Mouse (Mus musculus) cerebellum, adult 2 months (tissue): ENCODE measurements around the gene Add2. TPM values are rescaled to one million over a fixed set of nuclear protein-coding genes. Genes with fewer than 3 reads are reported as not detected.

Experiments
- DNase-seq, 2 experiments: peaks; one replicate each; pipeline ENCODE4 v3.0.0; 2021
- H3K27ac ChIP-seq: fragments of 200-500 bp; 2 replicates; pipeline ENCODE4 v1.5.1; 2012; ENCODE audit warnings: low read length, control low read depth, inconsistent platforms; ENCODE audit not compliant: insufficient read depth
- H3K27me3 ChIP-seq: fragments of 200-500 bp; 2 replicates; pipeline ENCODE4 v1.6.1; 2012; ENCODE audit warnings: inconsistent platforms, mild to moderate bottlenecking, low read length, moderate library complexity; ENCODE audit not compliant: control insufficient read depth, insufficient read depth
- H3K4me1 ChIP-seq: fragments of 200-500 bp; 2 replicates; pipeline ENCODE4 v1.6.1; 2011; ENCODE audit warnings: low read length; ENCODE audit not compliant: control insufficient read depth, insufficient read depth
- H3K4me3 ChIP-seq: fragments of 200-500 bp; replicated peaks from 2 replicates; pipeline ENCODE3; 2011; ENCODE audit warnings: mild to moderate bottlenecking, low read depth, low read length, control low read depth; ENCODE audit not compliant: insufficient read depth
- CTCF ChIP-seq: fragments of 200-500 bp; IDR thresholded peaks from 2 replicates; pipeline ENCODE4 v1.5.1; 2011; ENCODE audit warnings: low read depth, mild to moderate bottlenecking, control low read depth, low read length, moderate library complexity, borderline replicate concordance; ENCODE audit not compliant: insufficient read depth
- POLR2A ChIP-seq: fragments of 200-500 bp; IDR thresholded peaks from 2 replicates; pipeline ENCODE4 v1.6.1; 2011; ENCODE audit warnings: low read length, control low read depth, borderline replicate concordance; ENCODE audit not compliant: insufficient read depth
- WGBS: fragments of 180-500 bp; shearing (Covaris S2); methylation state at CpG from one replicate; pipeline ENCODE4 v1.1.7; 2018; 5-methylcytosine and 5-hydroxymethylcytosine counted together
- polyA plus RNA-seq: library from polyadenylated mRNA; depleted of rRNA; stranded (reverse); fragments of >200 nt; gene quantifications from 2 replicates; pipeline ENCODE4 v1.2.3, GENCODE M21; 2012

Gene Add2
- polyA plus RNA-seq, 1 experiment, result 54.9 TPM

DNA sequence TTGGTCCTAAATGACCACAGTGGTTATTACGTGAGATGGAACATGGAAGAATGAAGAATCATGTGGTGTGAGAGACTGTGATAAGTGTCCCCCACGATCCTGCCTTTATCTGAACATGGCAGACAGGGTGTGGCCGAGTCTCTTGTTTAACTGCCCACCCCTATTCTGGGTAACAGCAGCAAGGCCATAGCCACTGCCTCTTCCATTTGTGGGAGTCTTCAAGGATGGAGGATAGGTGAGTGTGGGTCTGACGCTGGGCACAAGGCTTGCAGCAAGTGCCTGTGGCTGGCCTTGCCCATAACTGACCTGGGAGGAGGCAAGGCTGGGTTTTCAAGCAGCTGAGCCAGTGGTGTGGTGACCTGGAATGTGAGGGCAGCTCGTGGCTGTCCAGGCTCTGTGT is 49.4 kb downstream of the Add2 start:
- 65% methylated on average over 5 of the region's 5 CpGs for WGBS
- Histone ChIP-seq H3K4me3 (no peak overlapping the region), H3K27me3 (no peaks in the 10 kb centered on the region), H3K4me1 (peaks cover 12% of the 10 kb centered on the region), H3K27ac (no peak overlapping the region)
- TF ChIP-seq POLR2A (no peak), CTCF (no peak)
- no peak for DNase-seq

DNA sequence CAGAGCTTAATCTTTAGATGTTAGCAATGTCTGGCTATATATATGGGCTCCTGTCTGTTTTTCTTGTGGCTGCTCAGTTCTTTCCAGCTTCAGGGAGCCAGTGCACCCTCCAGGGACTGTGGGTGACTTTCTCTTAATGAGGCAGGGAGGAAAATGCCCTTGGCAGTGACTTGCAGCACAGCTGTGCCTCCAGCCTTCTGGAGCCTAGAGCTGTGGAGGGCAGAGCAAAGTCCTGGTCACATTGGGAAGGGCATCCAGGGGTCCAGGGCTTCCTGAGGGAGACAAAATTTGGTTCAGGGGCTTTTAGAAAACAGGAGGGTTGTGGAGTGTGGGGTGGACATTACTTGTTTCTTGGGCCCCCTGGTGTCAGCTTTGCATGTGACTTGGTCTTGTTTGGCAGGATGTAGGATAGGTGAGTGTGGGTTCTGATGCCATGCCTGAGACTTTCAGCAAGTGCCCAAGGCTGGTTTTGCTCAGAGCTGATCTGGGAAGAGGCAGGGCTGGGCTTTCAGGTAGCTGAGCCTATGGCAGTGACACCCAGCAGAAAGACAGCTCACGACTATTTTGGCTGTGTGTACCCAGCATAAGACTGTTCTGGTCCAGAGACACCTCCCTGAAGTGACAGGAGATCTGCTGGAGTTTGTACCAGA is 50.0 kb downstream of the Add2 start:
- H3K4me3 ChIP-seq, result no peak overlapping the region
- DNase-seq, result no peak
- no peaks in the 10 kb centered on the region for H3K27me3 ChIP-seq
- 61% methylated on average over 1 of the region's 1 CpGs for WGBS
- no peak for TF ChIP-seq CTCF
- no peak for TF ChIP-seq POLR2A
- peaks cover 12% of the 10 kb centered on the region for H3K4me1 ChIP-seq
- no peak overlapping the region for H3K27ac ChIP-seq

DNA sequence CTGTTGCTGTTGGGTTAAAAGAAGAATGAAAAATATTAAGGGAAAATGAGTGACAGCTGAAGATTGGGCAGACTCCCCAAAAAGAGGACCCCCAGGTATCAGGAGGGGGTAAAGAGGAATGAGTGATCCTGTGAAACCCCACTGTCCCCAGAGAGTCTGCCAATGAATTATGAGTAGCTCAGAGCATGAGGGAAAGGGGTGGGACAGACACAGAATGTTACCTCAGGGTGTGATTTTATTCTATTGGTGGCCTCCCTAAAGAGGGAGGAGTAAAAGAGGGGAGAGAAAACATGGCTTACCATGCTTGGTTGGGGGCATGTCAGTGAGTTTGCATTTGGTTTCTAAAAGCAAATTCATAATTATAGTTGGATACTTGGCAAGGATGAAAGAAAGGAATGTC is 50.8 kb downstream of the Add2 start:
- peaks cover 9% of the 10 kb centered on the region for H3K4me1 ChIP-seq
- DNase-seq, result no peak
- no peak overlapping the region for H3K27ac ChIP-seq
- H3K27me3 ChIP-seq, result no peaks in the 10 kb centered on the region
- no peak overlapping the region for H3K4me3 ChIP-seq
- TF ChIP-seq CTCF (no peak), POLR2A (no peak)

DNA sequence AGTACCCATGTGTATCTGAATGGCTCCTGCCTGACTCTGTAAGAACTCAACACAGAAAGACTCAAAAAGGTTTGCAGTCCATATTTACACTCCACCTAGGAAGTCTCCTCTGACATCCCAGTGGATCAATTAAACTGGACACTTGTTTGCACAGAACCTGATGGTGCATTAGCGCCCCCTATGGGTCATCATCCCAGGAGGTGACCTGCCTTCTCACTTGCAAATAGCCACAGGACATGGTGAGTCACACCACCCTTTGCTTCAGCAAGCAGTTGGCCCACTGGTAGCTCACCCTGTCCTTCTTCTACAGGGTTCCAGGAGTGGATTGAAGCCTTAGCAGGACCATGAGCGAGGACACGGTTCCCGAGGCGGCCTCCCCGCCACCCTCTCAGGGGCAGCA is 57.0 kb downstream of the Add2 start:
- Histone ChIP-seq H3K27ac (no peak overlapping the region), H3K4me3 (no peak overlapping the region), H3K4me1 (no peaks in the 10 kb centered on the region), H3K27me3 (no peaks in the 10 kb centered on the region)
- TF ChIP-seq POLR2A (no peak), CTCF (peak; percentile 92)
- 68% methylated on average over 6 of the region's 6 CpGs for WGBS
- DNase-seq, result peak; percentile 81 to 84

DNA sequence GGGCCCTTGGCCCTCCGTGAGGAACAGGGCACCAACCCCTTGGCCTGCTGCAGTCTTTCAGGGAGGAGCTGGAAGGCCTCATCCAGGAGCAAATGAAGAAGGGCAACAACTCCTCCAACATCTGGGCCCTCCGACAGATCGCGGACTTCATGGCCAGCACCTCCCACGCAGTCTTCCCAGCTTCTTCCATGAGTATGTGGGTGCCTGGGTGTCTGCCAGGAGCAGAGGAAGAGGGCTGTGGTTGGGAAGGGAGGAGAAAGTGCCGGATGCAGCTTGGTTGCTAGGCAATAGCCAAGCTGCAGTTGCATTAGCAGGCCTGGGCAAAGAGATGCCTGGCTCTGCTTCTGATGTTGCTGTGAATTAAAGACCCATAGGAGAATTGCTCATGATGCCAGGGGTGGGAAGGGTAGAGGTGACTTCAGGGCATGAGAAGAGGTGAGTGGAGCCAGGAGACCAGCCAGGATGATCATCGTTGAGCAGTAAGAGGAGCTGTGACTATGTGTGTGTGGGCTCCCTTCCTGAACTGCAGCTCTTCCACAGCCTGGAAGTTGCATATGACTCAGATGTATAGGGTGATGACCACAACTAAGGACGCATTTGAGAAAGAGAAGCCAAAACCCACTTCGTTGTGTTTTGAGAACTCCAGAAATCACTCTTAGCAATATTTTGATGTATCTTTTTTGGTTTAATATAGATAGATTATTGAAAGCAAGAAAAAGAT is 58.5 kb downstream of the Add2 start:
- DNase-seq, result no peak
- no peak overlapping the region for H3K27ac ChIP-seq
- no peaks in the 10 kb centered on the region for H3K4me1 ChIP-seq
- no peak overlapping the region for H3K4me3 ChIP-seq
- no peaks in the 10 kb centered on the region for H3K27me3 ChIP-seq
- WGBS, result 35% methylated on average over 9 of the region's 9 CpGs
- TF ChIP-seq POLR2A (no peak), CTCF (no peak)

DNA sequence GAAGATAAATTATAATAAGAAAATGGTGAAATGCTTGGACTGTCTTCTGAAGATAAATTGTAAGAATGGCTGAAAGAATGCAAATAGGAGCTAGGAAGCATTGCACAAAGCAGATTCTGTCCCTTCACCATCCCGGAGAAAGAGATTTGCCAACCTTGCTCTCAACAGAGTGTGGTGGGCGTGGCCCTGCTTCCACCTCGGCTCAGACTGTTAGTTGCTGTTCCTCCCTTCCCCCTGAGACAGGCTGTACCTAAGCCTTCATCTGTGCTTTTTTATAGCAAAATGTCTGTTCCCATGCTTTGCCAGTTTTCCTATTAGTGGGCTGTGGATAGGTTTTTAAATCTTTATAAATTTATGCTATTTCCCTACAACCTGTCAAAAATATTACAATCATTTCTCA is 59.3 kb downstream of the Add2 start:
- 34% methylated on average over 3 of the region's 3 CpGs for WGBS

DNA sequence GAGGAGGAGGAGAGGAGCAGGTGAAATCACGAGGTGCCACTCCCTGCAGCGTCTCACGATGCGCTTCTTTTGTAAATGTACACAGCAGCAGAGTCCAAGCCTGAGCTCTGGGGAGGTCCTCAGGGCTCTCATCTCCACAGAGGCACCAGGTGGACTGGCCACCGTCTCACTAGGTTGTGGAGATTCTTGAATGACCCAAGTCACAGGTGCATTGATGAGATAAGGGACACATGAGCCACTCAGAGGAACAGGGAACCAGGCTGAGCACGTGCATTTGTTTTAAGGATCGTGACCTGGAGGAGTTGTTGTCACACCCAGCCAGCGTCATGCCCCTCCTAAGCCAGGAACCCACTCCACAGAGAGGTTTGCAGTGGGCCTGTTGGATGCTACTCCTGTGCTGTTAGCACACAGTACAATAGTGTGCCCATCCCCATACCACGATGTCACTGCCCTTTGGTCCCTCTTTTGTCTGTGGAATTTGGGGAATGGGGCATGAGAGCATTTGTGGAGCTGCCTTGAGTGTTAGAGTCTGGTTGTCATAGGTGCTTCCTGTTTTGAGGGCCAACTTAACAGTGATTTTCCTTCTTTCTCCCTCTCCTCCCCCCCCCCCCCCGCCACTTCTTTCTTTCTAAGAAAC is 65.8 kb downstream of the Add2 start:
- Histone ChIP-seq H3K4me3 (no peak overlapping the region), H3K27ac (no peak overlapping the region), H3K27me3 (no peaks in the 10 kb centered on the region), H3K4me1 (peaks cover 7% of the 10 kb centered on the region)
- DNase-seq, result no peak
- 80% methylated on average over 10 of the region's 10 CpGs for WGBS
- TF ChIP-seq POLR2A, result no peak
- TF ChIP-seq CTCF, result no peak

More for the DNA sequence above, 59.3 kb downstream of the Add2 start:
- H3K27me3 ChIP-seq, result no peaks in the 10 kb centered on the region
- no peaks in the 10 kb centered on the region for H3K4me1 ChIP-seq
- H3K27ac ChIP-seq, result no peak overlapping the region
- H3K4me3 ChIP-seq, result no peak overlapping the region
- no peak for DNase-seq
- TF ChIP-seq POLR2A (no peak), CTCF (no peak)

DNA sequence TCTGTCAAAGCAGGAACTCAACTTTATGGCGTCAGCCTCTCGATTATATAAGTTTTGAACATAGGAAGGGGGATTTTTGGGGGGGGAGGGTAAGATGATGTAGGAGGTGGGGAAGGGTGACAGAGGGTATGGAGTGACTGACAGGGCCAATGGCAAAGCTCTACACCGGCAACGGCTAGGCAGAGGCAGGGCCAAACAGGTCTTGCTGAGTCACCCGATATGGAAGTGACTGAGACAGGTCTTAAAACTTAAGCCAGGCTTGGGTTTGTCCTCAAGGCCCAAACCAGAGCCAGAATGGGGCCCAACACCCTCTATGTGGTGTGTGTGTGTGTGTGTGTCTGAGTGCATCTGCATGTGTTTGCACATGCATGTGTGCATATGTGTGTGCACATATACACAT is 67.0 kb downstream of the Add2 start:
- no peak overlapping the region for H3K27ac ChIP-seq
- H3K27me3 ChIP-seq, result no peaks in the 10 kb centered on the region
- no peak overlapping the region for H3K4me3 ChIP-seq
- 85% methylated on average over 5 of the region's 5 CpGs for WGBS
- no peak for DNase-seq
- no peak for TF ChIP-seq POLR2A
- TF ChIP-seq CTCF, result no peak
- H3K4me1 ChIP-seq, result peaks cover 7% of the 10 kb centered on the region
